Comparison of ENCODE assay signal across 17 mouse cellular contexts in genomic region chr16:91765121-91765815, GRCm38 (mm10).
"Had no signal": no experiment of that assay in that cellular context is flagged by ENCODE, and none has a peak within 500 bp of the region (broad histone marks: within the 10 kb centered on the region; RNA-seq: fewer than 3 reads in every experiment).

No protein-coding gene starts in this region.

- H3K4me3 ChIP-seq: limb, embryonic 15.5 days; liver, embryonic 12.5 days; megakaryocyte, embryonic 14.5 days; midbrain, embryonic 13.5 days; neural tube, embryonic 13.5 days had no signal

- H3K27me3 ChIP-seq: limb, embryonic 15.5 days; midbrain, embryonic 13.5 days; neural tube, embryonic 13.5 days had no signal

- H3K9me3 ChIP-seq: limb, embryonic 15.5 days; liver, embryonic 12.5 days; megakaryocyte, embryonic 14.5 days; midbrain, embryonic 13.5 days; neural tube, embryonic 13.5 days had no signal

- ATAC-seq: liver, embryonic 12.5 days; midbrain, embryonic 13.5 days had no signal

- H3K27ac ChIP-seq: kidney, postnatal 0 days; limb, embryonic 15.5 days; liver, embryonic 12.5 days; macrophage; midbrain, embryonic 13.5 days; neural tube, embryonic 13.5 days had no signal

- H3K36me3 ChIP-seq: limb, embryonic 15.5 days; liver, embryonic 12.5 days; midbrain, embryonic 13.5 days; neural tube, embryonic 13.5 days had no signal

- H3K9ac ChIP-seq: limb, embryonic 15.5 days; liver, embryonic 12.5 days; lung, embryonic 14.5 days; midbrain, embryonic 13.5 days; neural tube, embryonic 13.5 days had no signal

- DNase-seq: kidney, postnatal 36 days; layer of hippocampus, adult 9-11 months; layer of hippocampus, postnatal 36 days; lung, embryonic 14.5 days; lung, postnatal 14 days; retina, postnatal 1 day; right cerebral cortex, postnatal 4 days; spleen, adult 18-20 months; thymus, adult 18-20 months; thymus, postnatal 14 days had no signal

- H3K4me2 ChIP-seq: limb, embryonic 15.5 days; liver, embryonic 12.5 days; lung, embryonic 14.5 days; midbrain, embryonic 13.5 days; neural tube, embryonic 13.5 days had no signal
